Mouse (Mus musculus): ENCODE data around the gene Kank2. TPM values are rescaled to one million over a fixed set of nuclear protein-coding genes. Genes with fewer than 3 reads are reported as not detected.
"Not testable (repeated sequence)": the region's sequence is repeated elsewhere in the genome, so short reads cannot be mapped to it uniquely, and the experiment has no call there.

Gene Kank2
- total RNA-seq, 1 experiment from 2014 or later: 46.2 TPM

GRCm38 (mm10) chr9:21818125-21818524 lies 19.6 kb upstream of the Kank2 start:
- no peak for DNase-seq

- no peak for DNase-seq
These were observed 18.3 kb upstream of the Kank2 start for GRCm38 (mm10) chr9:21816716-21817305.

- DNase-seq: no peak
These were observed 12.6 kb upstream of the Kank2 start for GRCm38 (mm10) chr9:21811170-21811569.

- DNase-seq: no peak
These were observed 10.0 kb upstream of the Kank2 start for GRCm38 (mm10) chr9:21808561-21808960.

GRCm38 (mm10) chr9:21806976-21807375 lies 8.4 kb upstream of the Kank2 start:
- DNase-seq: no peak

GRCm38 (mm10) chr9:21806363-21806762 lies 7.8 kb upstream of the Kank2 start:
- no peak for DNase-seq

GRCm38 (mm10) chr9:21803986-21804644 lies 5.6 kb upstream of the Kank2 start:
- peak; percentile 91 for DNase-seq

- DNase-seq: no peak
These were observed 3.0 kb upstream of the Kank2 start for GRCm38 (mm10) chr9:21801591-21801990.

- no peak for DNase-seq
These were observed 2.6 kb upstream of the Kank2 start for GRCm38 (mm10) chr9:21801121-21801520.

- DNase-seq: no peak
These were observed 436 bp upstream of the Kank2 start for GRCm38 (mm10) chr9:21799010-21799350.

- peak; percentile 71 for DNase-seq
These were observed 611 bp downstream of the Kank2 start for GRCm38 (mm10) chr9:21797921-21798344.

- DNase-seq: no peak
These were observed 1.6 kb downstream of the Kank2 start for GRCm38 (mm10) chr9:21796919-21797318.

GRCm38 (mm10) chr9:21796259-21796658 lies 2.3 kb downstream of the Kank2 start:
- no peak for DNase-seq

GRCm38 (mm10) chr9:21795579-21795978 lies 3.0 kb downstream of the Kank2 start:
- DNase-seq: no peak

- no peak for DNase-seq
These were observed 3.6 kb downstream of the Kank2 start for GRCm38 (mm10) chr9:21794925-21795324.

- no peak for DNase-seq
These were observed 4.2 kb downstream of the Kank2 start for GRCm38 (mm10) chr9:21794344-21794834.

- DNase-seq: not testable (repeated sequence)
These were observed 5.0 kb downstream of the Kank2 start for GRCm38 (mm10) chr9:21793507-21793906.

GRCm38 (mm10) chr9:21792644-21793043 lies 5.9 kb downstream of the Kank2 start:
- DNase-seq: peak; percentile 50

GRCm38 (mm10) chr9:21791861-21792260 lies 6.7 kb downstream of the Kank2 start:
- peak; percentile 86 for DNase-seq

GRCm38 (mm10) chr9:21788234-21788633 lies 10.3 kb downstream of the Kank2 start:
- DNase-seq: no peak

- no peak for DNase-seq
These were observed 10.9 kb downstream of the Kank2 start for GRCm38 (mm10) chr9:21787654-21788053.

- peak; percentile 76 for DNase-seq
These were observed 11.6 kb downstream of the Kank2 start for GRCm38 (mm10) chr9:21786906-21787305.

- not testable (repeated sequence) for DNase-seq
These were observed 12.2 kb downstream of the Kank2 start for GRCm38 (mm10) chr9:21786309-21786708.

All from adrenal gland, postnatal 25 days (tissue).